Comparison of ENCODE assay signal across 16 mouse cellular contexts in the genomic region with DNA sequence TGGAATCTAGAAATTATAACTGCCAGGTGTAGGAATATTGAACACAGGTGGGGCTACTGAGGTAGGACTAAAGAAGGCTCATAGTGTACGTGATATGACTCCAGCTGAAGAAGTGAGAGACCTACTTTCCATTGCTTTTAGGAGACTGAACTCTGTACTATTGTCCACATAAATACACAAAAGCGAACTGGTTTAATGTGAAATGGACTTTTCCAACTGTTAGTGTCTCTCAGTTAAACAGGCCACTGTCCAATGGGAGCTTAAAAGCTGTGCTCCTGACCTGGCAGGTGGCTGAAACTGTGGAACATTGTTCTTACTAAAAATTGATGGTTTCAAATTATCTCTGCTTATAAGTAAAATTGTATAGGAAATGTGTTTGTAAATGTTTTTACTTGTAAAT.
"Had no signal": no experiment of that assay in that cellular context is flagged by ENCODE, and none has a peak within 500 bp of the region (broad histone marks: within the 10 kb centered on the region; RNA-seq: fewer than 3 reads in every experiment).

No protein-coding gene starts in this region.

- H3K9ac ChIP-seq: neural tube, embryonic 13.5 days; neural tube, embryonic 15.5 days; stomach, embryonic 15.5 days had no signal

- DNase-seq: retina, postnatal 1 day; right cerebral cortex, adult 18-20 months; right cerebral cortex, postnatal 14 days; right cerebral cortex, postnatal 25 days; right cerebral cortex, postnatal 4 days; spleen, adult 18-20 months; thymus, adult 18-20 months; thymus, adult 2 months; thymus, postnatal 14 days; thymus, postnatal 25 days; thymus, postnatal 36 days; thymus, postnatal 4 days had no signal

- H3K4me1 ChIP-seq: neural tube, embryonic 13.5 days; neural tube, embryonic 15.5 days; stomach, embryonic 15.5 days had no signal

- H3K27me3 ChIP-seq: neural tube, embryonic 13.5 days; neural tube, embryonic 15.5 days; stomach, embryonic 15.5 days had no signal

- H3K4me3 ChIP-seq: neural tube, embryonic 13.5 days; neural tube, embryonic 15.5 days; stomach, embryonic 15.5 days had no signal

- H3K36me3 ChIP-seq: neural tube, embryonic 13.5 days; neural tube, embryonic 15.5 days; stomach, embryonic 15.5 days had no signal

- H3K9me3 ChIP-seq: neural tube, embryonic 13.5 days; neural tube, embryonic 15.5 days; stomach, embryonic 15.5 days had no signal

- H3K27ac ChIP-seq: neural tube, embryonic 13.5 days; neural tube, embryonic 15.5 days; stomach, embryonic 15.5 days; stomach, postnatal 0 days had no signal

- H3K4me2 ChIP-seq: neural tube, embryonic 13.5 days; neural tube, embryonic 15.5 days; stomach, embryonic 15.5 days had no signal
